Mouse (Mus musculus): Measurements from ENCODE around the gene S100pbp. TPM values are rescaled to one million over a fixed set of nuclear protein-coding genes. Genes with fewer than 3 reads are reported as not detected.

Gene S100pbp
- polyA plus RNA-seq, 1 experiment from 2014 or later, result 20.7 TPM

DNA sequence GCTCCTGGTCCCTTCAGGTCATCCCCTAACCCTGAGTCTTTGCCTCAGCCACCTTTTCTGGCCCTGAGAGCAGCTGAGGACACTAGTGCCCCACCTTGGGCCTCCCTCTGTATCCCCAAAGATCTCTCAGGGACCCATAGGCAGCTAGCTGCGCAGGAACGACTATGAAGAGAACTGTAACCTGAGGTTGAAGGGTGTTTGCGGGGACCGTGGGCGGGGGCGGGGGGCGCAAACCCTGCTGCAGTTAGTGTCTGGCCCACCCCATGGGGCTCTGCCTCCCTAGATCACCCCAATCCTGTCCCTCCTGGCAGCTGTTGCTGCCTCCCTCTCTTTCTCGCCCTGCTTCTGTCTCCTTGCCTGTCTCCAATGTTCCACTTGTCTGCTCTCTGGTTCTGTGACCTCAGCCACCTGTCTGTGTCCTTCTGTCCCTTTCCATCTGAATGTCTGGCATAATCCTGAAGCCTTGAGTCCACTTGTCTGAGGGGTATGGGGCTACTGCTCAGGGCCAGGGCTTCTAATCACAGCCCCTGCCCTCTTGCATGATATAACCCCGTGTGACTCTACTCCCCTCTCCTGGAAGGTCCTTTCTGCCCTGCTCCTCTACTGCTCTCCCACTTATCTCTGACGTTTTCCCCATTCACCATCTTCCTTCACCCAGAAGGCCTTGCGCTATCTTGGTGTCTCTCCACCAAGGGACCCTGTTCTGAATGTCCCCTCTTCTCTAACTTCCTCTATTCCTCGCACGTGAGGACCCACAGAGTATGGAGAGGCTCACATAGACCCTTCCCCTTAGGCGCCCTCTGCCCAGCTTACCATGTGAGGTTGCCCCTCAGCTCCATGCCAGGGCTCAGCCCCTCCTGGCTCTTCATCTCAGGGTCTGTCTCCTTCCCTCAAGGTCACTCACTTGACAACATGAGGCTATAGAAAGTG, 51.9 kb downstream of the S100pbp start:
- 44% methylated on average over 14 of the region's 14 CpGs for WGBS
- ATAC-seq (ENCODE audit: low FRiP score), result no peak

DNA sequence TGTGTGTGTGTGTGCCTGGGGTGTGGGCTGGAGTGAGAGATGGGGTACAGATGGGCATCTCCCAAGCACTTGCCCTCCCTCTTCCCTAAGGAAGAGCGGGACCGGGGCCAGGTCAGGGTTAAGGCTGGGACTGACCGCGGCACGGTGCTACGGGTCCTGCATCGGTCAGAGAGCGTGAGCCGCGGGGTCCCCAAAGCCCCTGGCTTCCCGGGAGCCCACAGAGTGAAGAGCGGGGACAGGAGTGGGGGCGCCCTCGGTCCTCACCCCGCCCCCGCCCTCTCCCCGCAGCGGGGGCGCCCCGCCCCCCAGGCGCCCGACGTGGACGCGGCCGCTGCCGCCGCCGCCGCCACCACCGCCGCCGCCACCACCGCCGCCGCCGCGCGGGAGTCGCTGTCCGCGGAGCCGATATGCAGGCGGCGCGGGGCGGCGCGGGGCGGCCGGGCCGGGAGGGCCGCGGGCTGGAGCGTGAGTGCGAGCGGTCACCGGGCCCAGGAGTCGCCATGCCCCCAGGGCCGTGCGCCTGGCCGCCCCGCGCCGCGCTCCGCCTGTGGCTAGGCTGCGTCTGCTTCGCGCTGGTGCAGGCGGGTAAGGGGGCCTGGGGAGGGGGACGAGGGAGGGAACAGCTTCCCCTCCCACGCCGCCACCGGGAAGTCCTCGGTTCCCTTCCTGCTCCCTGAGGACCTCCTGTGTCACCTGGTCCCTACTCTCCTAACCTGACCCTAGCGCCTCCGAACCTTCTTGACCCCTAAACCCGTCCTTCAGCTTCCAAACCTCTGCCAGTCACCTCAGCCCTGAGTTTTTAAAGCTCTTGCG, 52.7 kb downstream of the S100pbp start, which contains the start of gene Fndc5:
Fndc5 (plus strand) TSS at position 421 of the 813 bp plus-strand sequence.
- H3K4me1 ChIP-seq (replicated peaks; ENCODE audit: control insufficient read depth, insufficient read depth, low read length), result peaks cover 6% of the 10 kb centered on the region
- no peaks in the 10 kb centered on the region for H3K36me3 ChIP-seq (ENCODE audit: control insufficient read depth, insufficient read depth, low read length)
- no peak within 1 kb of the TSS for H3K27ac ChIP-seq (ENCODE audit: low read depth, low read length)
- peaks cover 21% of the 10 kb centered on the region for H3K27me3 ChIP-seq (ENCODE audit: control insufficient read depth, insufficient read depth, low read length)
- H3K4me2 ChIP-seq (replicated peaks; ENCODE audit: low read depth, low read length), result peak within 1 kb of the TSS; percentile 95
- peak; percentile 59 for ATAC-seq (ENCODE audit: low FRiP score)
- WGBS, result 0% methylated on average over 30 of the region's 80 CpGs
- DNase-seq (ENCODE audit: low spot score), result peak; percentile 57
- peak within 1 kb of the TSS; percentile 71 for H3K9ac ChIP-seq (ENCODE audit: low read depth, low read length)
- peak within 1 kb of the TSS; percentile 49 for H3K4me3 ChIP-seq (ENCODE audit: low read depth, low read length)
- no peaks in the 10 kb centered on the region for H3K9me3 ChIP-seq (ENCODE audit: control insufficient read depth, low read length)

More for the DNA sequence above, 51.9 kb downstream of the S100pbp start:
- Histone ChIP-seq H3K4me1 (replicated peaks; ENCODE audit: control insufficient read depth, insufficient read depth, low read length) (peaks cover 6% of the 10 kb centered on the region), H3K27ac (ENCODE audit: low read depth, low read length) (no peak overlapping the region), H3K27me3 (ENCODE audit: control insufficient read depth, insufficient read depth, low read length) (peaks cover 21% of the 10 kb centered on the region), H3K9me3 (ENCODE audit: control insufficient read depth, low read length) (no peaks in the 10 kb centered on the region), H3K4me3 (ENCODE audit: low read depth, low read length) (peak overlapping the region; percentile 49), H3K36me3 (ENCODE audit: control insufficient read depth, insufficient read depth, low read length) (no peaks in the 10 kb centered on the region), H3K4me2 (replicated peaks; ENCODE audit: low read depth, low read length) (peak overlapping the region; percentile 95), H3K9ac (ENCODE audit: low read depth, low read length) (peak overlapping the region; percentile 71; the same call in 1 of the 2 replicates)
- DNase-seq (ENCODE audit: low spot score), result no peak

GRCm38 (mm10) chr4:129136189-129136578, 53.3 kb downstream of the S100pbp start:
- no peaks in the 10 kb centered on the region for H3K9me3 ChIP-seq (ENCODE audit: control insufficient read depth, low read length)
- peak overlapping the region; percentile 49 for H3K4me3 ChIP-seq (ENCODE audit: low read depth, low read length)
- H3K27ac ChIP-seq (ENCODE audit: low read depth, low read length), result no peak overlapping the region
- peak overlapping the region; percentile 71 for H3K9ac ChIP-seq (ENCODE audit: low read depth, low read length)
- H3K4me1 ChIP-seq (replicated peaks; ENCODE audit: control insufficient read depth, insufficient read depth, low read length), result peaks cover 6% of the 10 kb centered on the region
- no peaks in the 10 kb centered on the region for H3K36me3 ChIP-seq (ENCODE audit: control insufficient read depth, insufficient read depth, low read length)
- H3K4me2 ChIP-seq (replicated peaks; ENCODE audit: low read depth, low read length), result peak overlapping the region; percentile 95
- no peak for DNase-seq (ENCODE audit: low spot score)
- peaks cover 21% of the 10 kb centered on the region for H3K27me3 ChIP-seq (ENCODE audit: control insufficient read depth, insufficient read depth, low read length)
- 40% methylated on average over 9 of the region's 9 CpGs for WGBS
- ATAC-seq (ENCODE audit: low FRiP score), result no peak

- 65% methylated on average over 2 of the region's 2 CpGs for WGBS
- no peak for DNase-seq (ENCODE audit: low spot score)
- no peak for ATAC-seq (ENCODE audit: low FRiP score)
- H3K4me2 ChIP-seq (replicated peaks; ENCODE audit: low read depth, low read length), result no peak overlapping the region
- H3K27me3 ChIP-seq (ENCODE audit: control insufficient read depth, insufficient read depth, low read length), result peaks cover 21% of the 10 kb centered on the region
- no peaks in the 10 kb centered on the region for H3K9me3 ChIP-seq (ENCODE audit: control insufficient read depth, low read length)
- H3K4me1 ChIP-seq (replicated peaks; ENCODE audit: control insufficient read depth, insufficient read depth, low read length), result peaks cover 6% of the 10 kb centered on the region
- H3K27ac ChIP-seq (ENCODE audit: low read depth, low read length), result no peak overlapping the region
- no peaks in the 10 kb centered on the region for H3K36me3 ChIP-seq (ENCODE audit: control insufficient read depth, insufficient read depth, low read length)
- H3K4me3 ChIP-seq (ENCODE audit: low read depth, low read length), result no peak overlapping the region
- H3K9ac ChIP-seq (ENCODE audit: low read depth, low read length), result no peak overlapping the region
These were observed 53.9 kb downstream of the S100pbp start for GRCm38 (mm10) chr4:129135637-129136036.

- 8% methylated on average over 15 of the region's 15 CpGs for WGBS
- H3K27ac ChIP-seq (ENCODE audit: low read depth, low read length), result no peak overlapping the region
- 0 out of 2 replicates have a peak overlapping the region, but pooled peaks have one; percentile 11 for H3K4me2 ChIP-seq (replicated peaks; ENCODE audit: low read depth, low read length)
- no peaks in the 10 kb centered on the region for H3K9me3 ChIP-seq (ENCODE audit: control insufficient read depth, low read length)
- H3K27me3 ChIP-seq (ENCODE audit: control insufficient read depth, insufficient read depth, low read length), result peaks cover 21% of the 10 kb centered on the region
- 0 out of 2 replicates have a peak overlapping the region, but pooled peaks have one; percentile 37 for H3K9ac ChIP-seq (ENCODE audit: low read depth, low read length)
- peaks cover 6% of the 10 kb centered on the region for H3K4me1 ChIP-seq (replicated peaks; ENCODE audit: control insufficient read depth, insufficient read depth, low read length)
- ATAC-seq (ENCODE audit: low FRiP score) (peak; percentile 49), DNase-seq (ENCODE audit: low spot score) (peak; percentile 95)
- no peaks in the 10 kb centered on the region for H3K36me3 ChIP-seq (ENCODE audit: control insufficient read depth, insufficient read depth, low read length)
- no peak overlapping the region for H3K4me3 ChIP-seq (ENCODE audit: low read depth, low read length)
These were observed 54.5 kb downstream of the S100pbp start for GRCm38 (mm10) chr4:129134799-129135585.

GRCm38 (mm10) chr4:129130755-129131303, 58.7 kb downstream of the S100pbp start:
- Histone ChIP-seq H3K27me3 (ENCODE audit: control insufficient read depth, insufficient read depth, low read length) (peaks cover under 1% of the 10 kb centered on the region; the same call in 1 of the 2 replicates), H3K9me3 (ENCODE audit: control insufficient read depth, low read length) (no peaks in the 10 kb centered on the region), H3K4me2 (replicated peaks; ENCODE audit: low read depth, low read length) (peak overlapping the region; percentile 28; the same call in 1 of the 2 replicates), H3K4me3 (ENCODE audit: low read depth, low read length) (peak overlapping the region; percentile 10; the same call in 1 of the 2 replicates), H3K27ac (ENCODE audit: low read depth, low read length) (no peak overlapping the region), H3K9ac (ENCODE audit: low read depth, low read length) (no peak overlapping the region), H3K36me3 (ENCODE audit: control insufficient read depth, insufficient read depth, low read length) (no peaks in the 10 kb centered on the region), H3K4me1 (replicated peaks; ENCODE audit: control insufficient read depth, insufficient read depth, low read length) (peaks cover 5% of the 10 kb centered on the region)
- ATAC-seq (ENCODE audit: low FRiP score), result 0 out of 2 replicates have a peak, but pooled peaks have one; percentile 28
- no peak for DNase-seq (ENCODE audit: low spot score)
- 2% methylated on average over 17 of the region's 17 CpGs for WGBS

GRCm38 (mm10) chr4:129130149-129130548, 59.4 kb downstream of the S100pbp start:
- 3% methylated on average over 8 of the region's 8 CpGs for WGBS
- H3K9ac ChIP-seq (ENCODE audit: low read depth, low read length), result peak overlapping the region; percentile 15; the same call in 1 of the 2 replicates
- H3K36me3 ChIP-seq (ENCODE audit: control insufficient read depth, insufficient read depth, low read length), result no peaks in the 10 kb centered on the region
- ATAC-seq (ENCODE audit: low FRiP score), result peak; percentile 25; the same call in 1 of the 2 replicates
- no peak overlapping the region for H3K27ac ChIP-seq (ENCODE audit: low read depth, low read length)
- H3K9me3 ChIP-seq (ENCODE audit: control insufficient read depth, low read length), result no peaks in the 10 kb centered on the region
- H3K4me1 ChIP-seq (replicated peaks; ENCODE audit: control insufficient read depth, insufficient read depth, low read length), result peaks cover 5% of the 10 kb centered on the region
- DNase-seq (ENCODE audit: low spot score), result peak; percentile 83
- H3K4me2 ChIP-seq (replicated peaks; ENCODE audit: low read depth, low read length), result no peak overlapping the region
- no peaks in the 10 kb centered on the region for H3K27me3 ChIP-seq (ENCODE audit: control insufficient read depth, insufficient read depth, low read length)
- H3K4me3 ChIP-seq (ENCODE audit: low read depth, low read length), result peak overlapping the region; percentile 10; the same call in 1 of the 2 replicates

All from hindbrain, embryonic 11.5 days (tissue).